Mouse (Mus musculus): Measurements from ENCODE around the gene Cntrl.
A peak's percentile ranks its signal among the peaks of the same experiment; 100 is the strongest.

The Cntrl gene

GRCm38 (mm10) chr2:35124716-35125115, 15.4 kb downstream of the Cntrl start:
- DNase-seq (ENCODE audit: low spot score in 2 of 2) = peak; percentile 8 to 20

GRCm38 (mm10) chr2:35131491-35131890, 22.2 kb downstream of the Cntrl start:
- no peak for DNase-seq (ENCODE audit: low spot score in 2 of 2)

- DNase-seq (ENCODE audit: low spot score in 2 of 2) = peak; percentile 92
Observed at GRCm38 (mm10) chr2:35131991-35132661, 22.8 kb downstream of the Cntrl start.

GRCm38 (mm10) chr2:35132662-35133055, 23.4 kb downstream of the Cntrl start:
- no peak for DNase-seq (ENCODE audit: low spot score in 2 of 2)

- DNase-seq (ENCODE audit: low spot score in 2 of 2) = no peak
Observed at GRCm38 (mm10) chr2:35133891-35134290, 24.6 kb downstream of the Cntrl start.

GRCm38 (mm10) chr2:35138576-35138975, 29.3 kb downstream of the Cntrl start:
- DNase-seq (ENCODE audit: low spot score in 2 of 2) = no peak

- DNase-seq (ENCODE audit: low spot score in 2 of 2) = no peak
Observed at GRCm38 (mm10) chr2:35141673-35142072, 32.4 kb downstream of the Cntrl start.

- DNase-seq (ENCODE audit: low spot score in 2 of 2) = no peak
Observed at GRCm38 (mm10) chr2:35148806-35149205, 39.5 kb downstream of the Cntrl start.

GRCm38 (mm10) chr2:35151303-35151882, 42.1 kb downstream of the Cntrl start:
- no peak for DNase-seq (ENCODE audit: low spot score in 2 of 2)

GRCm38 (mm10) chr2:35153179-35153578, 43.9 kb downstream of the Cntrl start:
- no peak for DNase-seq (ENCODE audit: low spot score in 2 of 2)

- no peak for DNase-seq (ENCODE audit: low spot score in 2 of 2)
Observed at GRCm38 (mm10) chr2:35153844-35154554, 44.7 kb downstream of the Cntrl start.

GRCm38 (mm10) chr2:35156985-35157384, 47.7 kb downstream of the Cntrl start:
- DNase-seq (ENCODE audit: low spot score in 2 of 2) = no peak

GRCm38 (mm10) chr2:35157836-35158235, 48.5 kb downstream of the Cntrl start:
- DNase-seq (ENCODE audit: low spot score in 2 of 2) = no peak

GRCm38 (mm10) chr2:35158358-35158757, 49.1 kb downstream of the Cntrl start:
- DNase-seq (ENCODE audit: low spot score in 2 of 2) = no peak

GRCm38 (mm10) chr2:35160206-35160605, 50.9 kb downstream of the Cntrl start:
- DNase-seq (ENCODE audit: low spot score in 2 of 2) = no peak

- no peak for DNase-seq (ENCODE audit: low spot score in 2 of 2)
Observed at GRCm38 (mm10) chr2:35161846-35162488, 52.7 kb downstream of the Cntrl start.

- no peak for DNase-seq (ENCODE audit: low spot score in 2 of 2)
Observed at GRCm38 (mm10) chr2:35163396-35163795, 54.1 kb downstream of the Cntrl start.

- DNase-seq (ENCODE audit: low spot score in 2 of 2) = no peak
Observed at GRCm38 (mm10) chr2:35165416-35165815, 56.1 kb downstream of the Cntrl start.

GRCm38 (mm10) chr2:35166816-35167215, 57.5 kb downstream of the Cntrl start:
- no peak for DNase-seq (ENCODE audit: low spot score in 2 of 2)

GRCm38 (mm10) chr2:35169452-35169851, 60.2 kb downstream of the Cntrl start:
- DNase-seq (ENCODE audit: low spot score in 2 of 2) = no peak

- DNase-seq (ENCODE audit: low spot score in 2 of 2) = no peak
Observed at GRCm38 (mm10) chr2:35171341-35171861, 62.1 kb downstream of the Cntrl start.

- DNase-seq (ENCODE audit: low spot score in 2 of 2) = no peak
Observed at GRCm38 (mm10) chr2:35172246-35172645, 63.0 kb downstream of the Cntrl start.
